In the genomic region with DNA sequence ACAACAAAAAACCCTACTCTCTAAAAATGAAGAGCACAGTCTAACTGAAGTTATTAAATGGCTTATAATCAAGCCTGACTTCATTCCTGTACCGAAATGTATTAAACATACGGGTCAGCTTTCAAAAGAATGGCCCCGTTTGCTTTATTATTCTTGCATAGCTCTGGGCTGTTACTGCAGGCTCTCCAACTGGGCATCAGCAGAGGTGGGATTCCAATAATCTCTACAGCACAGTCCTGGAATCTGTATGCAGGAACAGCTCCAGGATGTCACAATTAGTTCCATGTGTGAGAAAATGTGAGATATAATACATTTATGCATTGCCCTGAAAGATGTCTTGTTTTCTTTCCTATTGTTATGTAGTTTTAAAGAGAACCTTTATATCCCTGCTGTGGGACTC, we compare ENCODE assay signal across 27 mouse cellular contexts. TPM values are rescaled to one million over a fixed set of nuclear protein-coding genes. Genes with fewer than 3 reads are reported as not detected.
DNase-seq lines count a peak whose midpoint lies in the region; ATAC-seq and TF ChIP-seq lines count a peak whose summit lies in the region.
"Had no signal": no experiment of that assay in that cellular context is flagged by ENCODE, and none has a peak within 500 bp of the region (broad histone marks: within the 10 kb centered on the region; RNA-seq: fewer than 3 reads in every experiment).

No protein-coding gene starts in this region.

- H3K9me3 ChIP-seq in limb, embryonic 14.5 days (ENCODE audit: control insufficient read depth, low read length), result no peaks in the 10 kb centered on the region
- no peaks in the 10 kb centered on the region for H3K9me3 ChIP-seq in limb, embryonic 10.5 days (replicated peaks)
- no peaks in the 10 kb centered on the region for H3K9me3 ChIP-seq in embryonic facial prominence, embryonic 14.5 days (ENCODE audit: control insufficient read depth, low read length)
- H3K9me3 ChIP-seq: embryonic facial prominence, embryonic 12.5 days; embryonic facial prominence, embryonic 15.5 days; forebrain, embryonic 10.5 days; forebrain, embryonic 12.5 days had no signal

- no peak overlapping the region for H3K9ac ChIP-seq in limb, embryonic 14.5 days (ENCODE audit: low read depth, low read length, severe bottlenecking)
- no peak overlapping the region for H3K9ac ChIP-seq in embryonic facial prominence, embryonic 14.5 days (ENCODE audit: low read depth, low read length)
- H3K9ac ChIP-seq: embryonic facial prominence, embryonic 12.5 days; embryonic facial prominence, embryonic 15.5 days; forebrain, embryonic 12.5 days had no signal

- TF ChIP-seq POLR2A in limb, embryonic 14.5 days (IDR thresholded peaks at IDR 0.05; ENCODE audit: borderline replicate concordance, extremely low read depth, insufficient read depth, insufficient read length), result no peak

- H3K4me3 ChIP-seq in limb, embryonic 14.5 days (replicated peaks; ENCODE audit: low read length), result no peak overlapping the region
- no peak overlapping the region for H3K4me3 ChIP-seq in limb, embryonic 10.5 days
- no peak overlapping the region for H3K4me3 ChIP-seq in embryonic facial prominence, embryonic 14.5 days (ENCODE audit: low read depth, low read length)
- H3K4me3 ChIP-seq: embryonic facial prominence, embryonic 12.5 days; embryonic facial prominence, embryonic 15.5 days; erythroblast, embryonic 14.5 days; forebrain, embryonic 10.5 days; forebrain, embryonic 12.5 days had no signal

- H3K27ac ChIP-seq in limb, embryonic 14.5 days (replicated peaks; ENCODE audit: low read depth, low read length), result no peak overlapping the region
- H3K27ac ChIP-seq in limb, embryonic 10.5 days, result no peak overlapping the region
- no peak overlapping the region; the same call in 1 of the 2 replicates for H3K27ac ChIP-seq in embryonic facial prominence, embryonic 14.5 days (replicated peaks; ENCODE audit: low read depth, low read length)
- H3K27ac ChIP-seq: embryonic facial prominence, embryonic 15.5 days; forebrain, embryonic 10.5 days; forebrain, embryonic 12.5 days had no signal

- no peak for ATAC-seq in limb, embryonic 14.5 days (ENCODE audit: low FRiP score, low read depth)
- no peak for ATAC-seq in embryonic facial prominence, embryonic 14.5 days (ENCODE audit: low read depth)
- ATAC-seq: activated CD4-positive, CD25-positive, alpha-beta regulatory T cell, adult 4 months; CD4-positive, CD25-positive, alpha-beta regulatory T cell, adult 4 months; forebrain, embryonic 14.5 days; forebrain, embryonic 16.5 days; Patski had no signal

- WGBS in limb, embryonic 14.5 days, result 18% methylated on average over 3 of the region's 3 CpGs
- 68% methylated on average over 3 of the region's 3 CpGs for WGBS in limb, embryonic 10.5 days
- 34% methylated on average over 3 of the region's 3 CpGs for WGBS in embryonic facial prominence, embryonic 14.5 days

- H3K4me1 ChIP-seq in limb, embryonic 14.5 days (ENCODE audit: control insufficient read depth, insufficient read depth, low read length), result peaks cover 27% of the 10 kb centered on the region
- peaks cover 31% of the 10 kb centered on the region for H3K4me1 ChIP-seq in limb, embryonic 10.5 days
- H3K4me1 ChIP-seq in embryonic facial prominence, embryonic 14.5 days (ENCODE audit: control insufficient read depth, insufficient read depth, low read length), result peaks cover 9% of the 10 kb centered on the region; the same call in 1 of the 2 replicates

- no peaks in the 10 kb centered on the region for H3K36me3 ChIP-seq in limb, embryonic 14.5 days (ENCODE audit: control insufficient read depth, insufficient read depth, low read length)
- no peaks in the 10 kb centered on the region for H3K36me3 ChIP-seq in limb, embryonic 10.5 days
- no peaks in the 10 kb centered on the region for H3K36me3 ChIP-seq in embryonic facial prominence, embryonic 14.5 days (ENCODE audit: control insufficient read depth, insufficient read depth, low read length)
- H3K36me3 ChIP-seq: embryonic facial prominence, embryonic 12.5 days; embryonic facial prominence, embryonic 15.5 days; forebrain, embryonic 10.5 days; forebrain, embryonic 12.5 days; G1E had no signal

- H3K27me3 ChIP-seq in limb, embryonic 14.5 days (ENCODE audit: control insufficient read depth, insufficient read depth, low read length), result no peaks in the 10 kb centered on the region
- no peaks in the 10 kb centered on the region for H3K27me3 ChIP-seq in limb, embryonic 10.5 days (ENCODE audit: low read depth, poor library complexity, severe bottlenecking)
- H3K27me3 ChIP-seq in embryonic facial prominence, embryonic 14.5 days (replicated peaks; ENCODE audit: control insufficient read depth, insufficient read depth, low read length), result no peaks in the 10 kb centered on the region
- H3K27me3 ChIP-seq: CH12.LX; embryonic facial prominence, embryonic 12.5 days; embryonic facial prominence, embryonic 15.5 days; forebrain, embryonic 12.5 days; Patski had no signal

- peak; percentile 15 for DNase-seq in embryo, embryonic 10.5 days (ENCODE audit: low spot score)
- DNase-seq in embryo, embryonic 9.5 days (ENCODE audit: extremely low spot score), result no peak
- peak; percentile 50 for DNase-seq in limb, embryonic 14.5 days (ENCODE audit: low spot score)
- DNase-seq in limb, embryonic 10.5 days (ENCODE audit: low spot score), result no peak
- DNase-seq in embryonic facial prominence, embryonic 14.5 days (ENCODE audit: low spot score), result peak; percentile 59
- no peak for DNase-seq in heart, adult 8-10 months (ENCODE audit: low spot score)
- DNase-seq: adrenal gland, adult 8-10 months; adrenal gland, postnatal 14 days; adrenal gland, postnatal 36 days; B cell, adult 2 months; cerebellum, adult 11-12 months; cerebellum, adult 2 months; cerebellum, adult 9-10 months; cerebellum, postnatal 10 days; cerebellum, postnatal 25 days had no signal

- no peak overlapping the region for H3K4me2 ChIP-seq in limb, embryonic 14.5 days (replicated peaks; ENCODE audit: low read depth, low read length, severe bottlenecking)
- no peak overlapping the region for H3K4me2 ChIP-seq in embryonic facial prominence, embryonic 14.5 days (ENCODE audit: low read depth, low read length)
- H3K4me2 ChIP-seq: embryonic facial prominence, embryonic 12.5 days; embryonic facial prominence, embryonic 15.5 days; forebrain, embryonic 12.5 days had no signal

RNA-seq across cellular contexts. Expression of gene Prickle2, which starts 38.4 kb away (rescaled TPM):
- 5.5 and 6.4 TPM in 2 replicates for polyA plus RNA-seq in limb, embryonic 14.5 days (2012; rRNA removed)
- polyA plus RNA-seq in limb, embryonic 14.5 days (2014; fragmentation: Nextera tagmentation; extraction: Ambion mirVana), result 8.0 and 8.4 TPM in 2 replicates
- 3.0 and 4.5 TPM in 2 replicates for polyA plus RNA-seq in limb, embryonic 10.5 days (2016; fragmentation: Nextera tagmentation; extraction: Ambion mirVana)
- polyA plus RNA-seq in embryonic facial prominence, embryonic 14.5 days (2014; fragmentation: Nextera tagmentation; extraction: Ambion mirVana), result 6.9 and 7.0 TPM in 2 replicates
- total RNA-seq in heart, adult 8-10 months (2022), result 1 to 10 TPM; 4.2 to 5.7 (median 5.1) TPM
- total RNA-seq: CH12.LX had no signal
- polyA plus RNA-seq: erythroblast, embryonic 14.5 days; G1E had no signal

Comparison
In these comparisons a context has a peak if more than half of its experiments do, and no peak if none do; other contexts are left out.
1. DNase-seq: peak in embryo, embryonic 10.5 days (single experiment), limb, embryonic 14.5 days (single experiment) and embryonic facial prominence, embryonic 14.5 days (single experiment); none in embryo, embryonic 9.5 days (single experiment), limb, embryonic 10.5 days (single experiment) and heart, adult 8-10 months (single experiment).